10 mouse cellular contexts compared by ENCODE assay signal in the genomic region with DNA sequence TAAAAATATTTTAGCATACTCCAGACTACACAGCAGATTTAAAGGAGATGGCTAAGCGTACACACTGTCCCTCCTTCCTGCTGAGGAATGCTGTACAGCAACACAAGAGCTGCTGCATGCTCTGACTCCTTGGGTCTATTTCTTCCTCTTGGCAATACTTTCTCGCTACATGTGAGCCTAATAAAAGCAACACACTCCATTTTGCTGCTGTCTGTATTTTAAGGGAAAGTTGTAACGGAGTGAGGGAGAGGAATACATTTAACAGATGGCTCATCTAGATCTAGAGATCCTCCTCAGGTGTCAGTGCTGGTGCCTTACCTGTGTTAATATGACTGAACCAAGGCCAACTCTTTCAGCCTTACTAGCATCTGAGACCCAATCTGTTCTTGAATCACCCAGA. TPM values are rescaled to one million over a fixed set of nuclear protein-coding genes. Genes with fewer than 3 reads are reported as not detected.
A peak's percentile ranks its signal among the peaks of the same experiment; 100 is the strongest.
DNase-seq lines count a peak whose midpoint lies in the region; ATAC-seq and TF ChIP-seq lines count a peak whose summit lies in the region.
"Had no signal": no experiment of that assay in that cellular context is flagged by ENCODE, and none has a peak within 500 bp of the region (broad histone marks: within the 10 kb centered on the region; RNA-seq: fewer than 3 reads in every experiment).

No protein-coding gene starts in this region.

- intact Hi-C loops in heart, postnatal 10 days (cut with DNase I): no loop called here

- no peak for TF ChIP-seq CTCF in small intestine, adult 2 months (IDR thresholded peaks at IDR 0.05; ENCODE audit: extremely low read depth, insufficient read length, insufficient replicate concordance, low read depth, low read length)

- no peak overlapping the region for H3K9ac ChIP-seq in forebrain, embryonic 13.5 days
- H3K9ac ChIP-seq in forebrain, embryonic 12.5 days: no peak overlapping the region
- no peak overlapping the region for H3K9ac ChIP-seq in heart, embryonic 14.5 days (ENCODE audit: low read length)
- no peak overlapping the region for H3K9ac ChIP-seq in limb, embryonic 15.5 days
- H3K9ac ChIP-seq: liver, embryonic 14.5 days had no signal

- 0 out of 2 replicates have a peak overlapping the region, but pooled peaks have one; percentile 3 for H3K4me2 ChIP-seq in forebrain, embryonic 13.5 days
- H3K4me2 ChIP-seq in forebrain, embryonic 12.5 days: no peak overlapping the region
- peak overlapping the region; percentile 19; the same call in 1 of the 2 replicates for H3K4me2 ChIP-seq in heart, embryonic 14.5 days (ENCODE audit: low read length)
- no peak overlapping the region for H3K4me2 ChIP-seq in limb, embryonic 15.5 days

- ATAC-seq in forebrain, embryonic 13.5 days: peak; percentile 22; the same call in 1 of the 2 replicates
- no peak for ATAC-seq in forebrain, embryonic 12.5 days (ENCODE audit: low FRiP score)
- no peak for ATAC-seq in heart, embryonic 14.5 days (ENCODE audit: insufficient number of reproducible peaks, insufficient read depth, low FRiP score, low read depth)
- no peak for ATAC-seq in limb, embryonic 15.5 days (ENCODE audit: insufficient number of reproducible peaks, low FRiP score, low TSS enrichment, low read depth)

- H3K27ac ChIP-seq in forebrain, embryonic 13.5 days: peak overlapping the region; percentile 77
- H3K27ac ChIP-seq in forebrain, embryonic 12.5 days: no peak overlapping the region
- H3K27ac ChIP-seq in heart, embryonic 14.5 days (replicated peaks in 1 of 2; ENCODE audit: control insufficient read depth in 1 of 2, insufficient read depth in 1 of 2, low read depth in 2 of 2, low read length in 2 of 2): peak overlapping the region; percentile 88 to 95
- peak overlapping the region; percentile 33; the same call in 1 of the 2 replicates for H3K27ac ChIP-seq in limb, embryonic 15.5 days
- H3K27ac ChIP-seq in limb, embryonic 10.5 days: no peak overlapping the region
- H3K27ac ChIP-seq in small intestine, adult 2 months (ENCODE audit: insufficient read depth, low read depth, low read length): peak overlapping the region; percentile 21
- H3K27ac ChIP-seq: liver, embryonic 14.5 days had no signal

- peaks cover 39% of the 10 kb centered on the region for H3K4me1 ChIP-seq in forebrain, embryonic 13.5 days
- H3K4me1 ChIP-seq in forebrain, embryonic 12.5 days: peaks cover 6% of the 10 kb centered on the region
- H3K4me1 ChIP-seq in heart, embryonic 14.5 days (ENCODE audit: control insufficient read depth in 2 of 2, insufficient read depth in 2 of 2, low read length in 2 of 2): peaks cover 21 to 43% of the 10 kb centered on the region in 2 experiments
- peaks cover 14% of the 10 kb centered on the region; the same call in 1 of the 2 replicates for H3K4me1 ChIP-seq in limb, embryonic 15.5 days
- no peaks in the 10 kb centered on the region; the same call in 1 of the 2 replicates for H3K4me1 ChIP-seq in limb, embryonic 10.5 days
- H3K4me1 ChIP-seq in small intestine, adult 2 months (ENCODE audit: control insufficient read depth, insufficient read depth, insufficient read length, low read length): peaks cover 12% of the 10 kb centered on the region

- no peaks in the 10 kb centered on the region for H3K27me3 ChIP-seq in forebrain, embryonic 13.5 days
- no peaks in the 10 kb centered on the region for H3K27me3 ChIP-seq in forebrain, embryonic 12.5 days
- no peaks in the 10 kb centered on the region for H3K27me3 ChIP-seq in heart, embryonic 14.5 days (ENCODE audit: control insufficient read depth, insufficient read depth, low read length)
- H3K27me3 ChIP-seq in limb, embryonic 15.5 days: no peaks in the 10 kb centered on the region
- no peaks in the 10 kb centered on the region for H3K27me3 ChIP-seq in limb, embryonic 10.5 days (ENCODE audit: low read depth, poor library complexity, severe bottlenecking)
- no peaks in the 10 kb centered on the region for H3K27me3 ChIP-seq in small intestine, adult 2 months (ENCODE audit: control insufficient read depth, insufficient read depth, low read length)

- DNase-seq in heart, postnatal 10 days: no peak
- no peak for DNase-seq in limb, embryonic 10.5 days (ENCODE audit: low spot score)
- DNase-seq in embryo, embryonic 10.5 days (ENCODE audit: low spot score): no peak
- DNase-seq: thymus, adult 2 months had no signal

- WGBS in forebrain, embryonic 13.5 days: 73% methylated on average over 3 of the region's 3 CpGs
- WGBS in forebrain, embryonic 12.5 days: 81% methylated on average over 3 of the region's 3 CpGs
- WGBS in heart, embryonic 14.5 days: 55% methylated on average over 3 of the region's 3 CpGs
- WGBS in limb, embryonic 15.5 days: 54% methylated on average over 3 of the region's 3 CpGs
- 94% methylated on average over 3 of the region's 3 CpGs for WGBS in limb, embryonic 10.5 days
- WGBS in small intestine, adult 2 months: 48% methylated on average over 3 of the region's 3 CpGs

- H3K36me3 ChIP-seq in forebrain, embryonic 13.5 days (ENCODE audit: poor library complexity, severe bottlenecking): peaks cover 18% of the 10 kb centered on the region; the same call in 1 of the 2 replicates
- peaks cover 26% of the 10 kb centered on the region for H3K36me3 ChIP-seq in forebrain, embryonic 12.5 days (replicated peaks)
- peaks cover 33% of the 10 kb centered on the region; the same call in 1 of the 2 replicates for H3K36me3 ChIP-seq in heart, embryonic 14.5 days (ENCODE audit: control insufficient read depth, insufficient read depth, low read length)
- 0 out of 2 replicates have a peak, but pooled peaks cover 16% of the 10 kb centered on the region for H3K36me3 ChIP-seq in limb, embryonic 15.5 days
- H3K36me3 ChIP-seq in limb, embryonic 10.5 days: peaks cover 50% of the 10 kb centered on the region
- H3K36me3 ChIP-seq in small intestine, adult 2 months (ENCODE audit: control insufficient read depth, insufficient read depth, low read length): peaks cover 8% of the 10 kb centered on the region

- H3K4me3 ChIP-seq in forebrain, embryonic 13.5 days: no peak overlapping the region
- no peak overlapping the region for H3K4me3 ChIP-seq in forebrain, embryonic 12.5 days (replicated peaks)
- H3K4me3 ChIP-seq in heart, embryonic 14.5 days (ENCODE audit: control insufficient read depth in 1 of 2, insufficient read depth in 1 of 2, low read depth in 1 of 2, low read length in 2 of 2): no peak overlapping the region
- H3K4me3 ChIP-seq in limb, embryonic 15.5 days: no peak overlapping the region
- no peak overlapping the region for H3K4me3 ChIP-seq in limb, embryonic 10.5 days
- no peak overlapping the region for H3K4me3 ChIP-seq in small intestine, adult 2 months (ENCODE audit: low read depth, low read length)

- no peaks in the 10 kb centered on the region for H3K9me3 ChIP-seq in forebrain, embryonic 13.5 days (replicated peaks)
- no peaks in the 10 kb centered on the region for H3K9me3 ChIP-seq in forebrain, embryonic 12.5 days
- no peaks in the 10 kb centered on the region for H3K9me3 ChIP-seq in heart, embryonic 14.5 days (ENCODE audit: control insufficient read depth, low read length)
- no peaks in the 10 kb centered on the region for H3K9me3 ChIP-seq in limb, embryonic 15.5 days
- H3K9me3 ChIP-seq in limb, embryonic 10.5 days (replicated peaks): no peaks in the 10 kb centered on the region

- TF ChIP-seq POLR2A in small intestine, adult 2 months (IDR thresholded peaks at IDR 0.05; ENCODE audit: low read depth, low read length): no peak

RNA-seq across cellular contexts. Expression of a gene that starts 35.6 kb away (rescaled TPM):
- 181 and 195 TPM in 2 replicates for polyA plus RNA-seq in forebrain, embryonic 13.5 days (2015; fragmentation: Nextera tagmentation; extraction: Ambion mirVana)
- 213 and 223 TPM in 2 replicates for polyA plus RNA-seq in forebrain, embryonic 12.5 days (2016; fragmentation: Nextera tagmentation; extraction: Ambion mirVana)
- polyA plus RNA-seq in heart, embryonic 14.5 days (2014; fragmentation: Nextera tagmentation; extraction: Ambion mirVana): 385 and 386 TPM in 2 replicates
- 100 to 1,000 TPM; 333 to 347 TPM for total RNA-seq in heart, postnatal 10 days (2021)
- polyA plus RNA-seq in limb, embryonic 15.5 days (2015; fragmentation: Nextera tagmentation; extraction: Ambion mirVana): 219 and 230 TPM in 2 replicates
- polyA plus RNA-seq in limb, embryonic 10.5 days (2016; fragmentation: Nextera tagmentation; extraction: Ambion mirVana): 179 and 182 TPM in 2 replicates
- polyA plus RNA-seq in small intestine, adult 2 months (2012; rRNA removed): 93.8 and 147 TPM in 2 replicates

RNA-seq across cellular contexts. Expression of a gene that starts 44.3 kb away (rescaled TPM):
- polyA plus RNA-seq in forebrain, embryonic 13.5 days (2015; fragmentation: Nextera tagmentation; extraction: Ambion mirVana): 0.09 and 0.21 TPM in 2 replicates
- polyA plus RNA-seq in forebrain, embryonic 12.5 days (2016; fragmentation: Nextera tagmentation; extraction: Ambion mirVana): 2.1 and 2.5 TPM in 2 replicates
- polyA plus RNA-seq in heart, embryonic 14.5 days (2014; fragmentation: Nextera tagmentation; extraction: Ambion mirVana): 0.58 and 0.85 TPM in 2 replicates
- total RNA-seq in heart, postnatal 10 days (2021): under 1 TPM; 0.42 to 0.93 TPM
- 20.5 and 21.8 TPM in 2 replicates for polyA plus RNA-seq in limb, embryonic 15.5 days (2015; fragmentation: Nextera tagmentation; extraction: Ambion mirVana)
- polyA plus RNA-seq in limb, embryonic 10.5 days (2016; fragmentation: Nextera tagmentation; extraction: Ambion mirVana): 11.3 and 13.2 TPM in 2 replicates
- polyA plus RNA-seq in small intestine, adult 2 months (2012; rRNA removed): 132 and 279 TPM in 2 replicates

Comparison
In these comparisons a context has a peak if more than half of its experiments do, and no peak if none do; other contexts are left out.
1. H3K27ac ChIP-seq: peak in forebrain, embryonic 13.5 days (single experiment), heart, embryonic 14.5 days (2 of 2), limb, embryonic 15.5 days (single experiment) and small intestine, adult 2 months (single experiment); none in forebrain, embryonic 12.5 days (single experiment) and limb, embryonic 10.5 days (single experiment).
2. H3K4me2 ChIP-seq: peak in forebrain, embryonic 13.5 days (single experiment) and heart, embryonic 14.5 days (single experiment); none in forebrain, embryonic 12.5 days (single experiment) and limb, embryonic 15.5 days (single experiment).